Mouse (Mus musculus): ENCODE data around the gene Ilkap. TPM values are rescaled to one million over a fixed set of nuclear protein-coding genes. Genes with fewer than 3 reads are reported as not detected.
A peak's percentile ranks its signal among the peaks of the same experiment; 100 is the strongest.

The Ilkap gene
- total and polyA plus RNA-seq, 3 experiments = 131 to 145 TPM; not detected in 1

GRCm38 (mm10) chr1:91380453-91381090 is 18.0 kb downstream of the Ilkap start:
- no peaks in the 10 kb centered on the region for H3K9me3 ChIP-seq (replicated peaks; ENCODE audit: insufficient read depth, low read length)

GRCm38 (mm10) chr1:91373414-91373835 is 25.2 kb downstream of the Ilkap start:
- DNase-seq (ENCODE audit: low read depth, low spot score) = no peak
- H3K4me1 ChIP-seq (ENCODE audit: control insufficient read depth in 1 of 2, insufficient read depth in 2 of 2, low read length in 2 of 2) = 0 out of 4 replicates have a peak, but pooled peaks cover 0 to 4% of the 10 kb centered on the region in 2 experiments
- H3K27me3 ChIP-seq (ENCODE audit: control insufficient read depth in 1 of 2, insufficient read depth in 2 of 2, low read length in 2 of 2) = no peaks in the 10 kb centered on the region
- H3K9me3 ChIP-seq (replicated peaks; ENCODE audit: insufficient read depth, low read length) = no peaks in the 10 kb centered on the region
- no peak overlapping the region for H3K9ac ChIP-seq (ENCODE audit: control insufficient read depth, low read depth, low read length, poor library complexity, severe bottlenecking)
- no peaks in the 10 kb centered on the region for H3K79me2 ChIP-seq (ENCODE audit: control insufficient read depth, insufficient read depth, low read length, poor library complexity)
- H3K27ac ChIP-seq (ENCODE audit: control insufficient read depth, low read depth, low read length) = no peak overlapping the region
- peaks cover 4% of the 10 kb centered on the region in 2 experiments; a peak in 3 of 4 replicates for H3K36me3 ChIP-seq (ENCODE audit: control insufficient read depth in 1 of 2, insufficient read depth in 2 of 2, low read length in 2 of 2)
- H3K4me3 ChIP-seq (ENCODE audit: control insufficient read depth in 1 of 2, insufficient read depth in 1 of 2, low read depth in 2 of 2, low read length in 2 of 2) = no peak overlapping the region
- TF ChIP-seq BHLHE40 (IDR thresholded peaks at IDR 0.05; ENCODE audit: borderline replicate concordance, low read depth, low read length) (no peak), KAT2A (conservative IDR thresholded peaks at IDR 0.05; ENCODE audit: low read depth, low read length) (no peak), EP300 (IDR thresholded peaks at IDR 0.05; ENCODE audit: low read depth in 1 of 2, low read length in 2 of 2) (peak in 1 of 2 experiments; percentile 44; a peak in 1 of 4 replicates), GATA1 (IDR thresholded peaks at IDR 0.05; ENCODE audit: low read depth, low read length) (peak; percentile 32; the same call in 1 of the 2 replicates)

More at GRCm38 (mm10) chr1:91380453-91381090, 18.0 kb downstream of the Ilkap start:
- Histone ChIP-seq H3K4me3 (ENCODE audit: control insufficient read depth in 1 of 2, insufficient read depth in 1 of 2, low read depth in 2 of 2, low read length in 2 of 2) (no peak overlapping the region), H3K27me3 (ENCODE audit: control insufficient read depth in 1 of 2, insufficient read depth in 2 of 2, low read length in 2 of 2) (no peaks in the 10 kb centered on the region), H3K79me2 (ENCODE audit: control insufficient read depth, insufficient read depth, low read length, poor library complexity) (no peaks in the 10 kb centered on the region), H3K36me3 (ENCODE audit: control insufficient read depth in 1 of 2, insufficient read depth in 2 of 2, low read length in 2 of 2) (peaks cover 0 to 29% of the 10 kb centered on the region in 2 experiments; a peak in 2 of 4 replicates), H3K9ac (ENCODE audit: control insufficient read depth, low read depth, low read length, poor library complexity, severe bottlenecking) (no peak overlapping the region), H3K4me1 (ENCODE audit: control insufficient read depth in 1 of 2, insufficient read depth in 2 of 2, low read length in 2 of 2) (no peaks in the 10 kb centered on the region), H3K27ac (ENCODE audit: control insufficient read depth, low read depth, low read length) (no peak overlapping the region)
- DNase-seq (ENCODE audit: low read depth, low spot score) = peak; percentile 81
- TF ChIP-seq JUND (IDR thresholded peaks at IDR 0.05; ENCODE audit: low read depth, low read length) = no peak
- peak; percentile 51 for TF ChIP-seq RAD21 (IDR thresholded peaks at IDR 0.05; ENCODE audit: low read depth, low read length)
- no peak for TF ChIP-seq RCOR1 (IDR thresholded peaks at IDR 0.05; ENCODE audit: low read depth, low read length)
- TF ChIP-seq CTCF (IDR thresholded peaks at IDR 0.05 in 2 of 3, conservative IDR thresholded peaks at IDR 0.05 in 1 of 3; ENCODE audit: control insufficient read depth in 1 of 3, insufficient read depth in 1 of 3, low read depth in 2 of 3, low read length in 3 of 3, poor library complexity in 1 of 3, severe bottlenecking in 1 of 3) = peak; percentile 77 to 92 (median 77)
- no peak for TF ChIP-seq CHD1 (IDR thresholded peaks at IDR 0.05; ENCODE audit: low read depth, low read length)
- peak; percentile 65 for TF ChIP-seq SMC3 (IDR thresholded peaks at IDR 0.05; ENCODE audit: low read depth, low read length)
- TF ChIP-seq ZC3H11A (IDR thresholded peaks at IDR 0.05; ENCODE audit: low read depth, low read length) = peak; percentile 33; the same call in 1 of the 2 replicates
- TF ChIP-seq ZNF384 (IDR thresholded peaks at IDR 0.05; ENCODE audit: low read depth, low read length) = no peak

GRCm38 (mm10) chr1:91370055-91370454 is 28.6 kb downstream of the Ilkap start:
- Histone ChIP-seq H3K9ac (ENCODE audit: control insufficient read depth, low read depth, low read length, poor library complexity, severe bottlenecking) (no peak overlapping the region), H3K27ac (ENCODE audit: control insufficient read depth, low read depth, low read length) (no peak overlapping the region), H3K4me3 (ENCODE audit: control insufficient read depth in 1 of 2, insufficient read depth in 1 of 2, low read depth in 2 of 2, low read length in 2 of 2) (no peak overlapping the region), H3K27me3 (ENCODE audit: control insufficient read depth in 1 of 2, insufficient read depth in 2 of 2, low read length in 2 of 2) (no peaks in the 10 kb centered on the region), H3K36me3 (ENCODE audit: control insufficient read depth in 1 of 2, insufficient read depth in 2 of 2, low read length in 2 of 2) (peaks cover 0 to 6% of the 10 kb centered on the region in 2 experiments; a peak in 1 of 4 replicates), H3K4me1 (ENCODE audit: control insufficient read depth in 1 of 2, insufficient read depth in 2 of 2, low read length in 2 of 2) (peaks cover 0 to 13% of the 10 kb centered on the region in 2 experiments; a peak in 2 of 4 replicates), H3K79me2 (ENCODE audit: control insufficient read depth, insufficient read depth, low read length, poor library complexity) (peaks cover 4% of the 10 kb centered on the region), H3K9me3 (replicated peaks; ENCODE audit: insufficient read depth, low read length) (no peaks in the 10 kb centered on the region)
- no peak for TF ChIP-seq SIN3A (IDR thresholded peaks at IDR 0.05; ENCODE audit: low read length)
- TF ChIP-seq MAZ (IDR thresholded peaks at IDR 0.05; ENCODE audit: low read depth, low read length) = no peak
- no peak for TF ChIP-seq JUND (IDR thresholded peaks at IDR 0.05; ENCODE audit: low read depth, low read length)
- TF ChIP-seq GABPA (IDR thresholded peaks at IDR 0.05; ENCODE audit: low read depth, low read length) = no peak
- no peak for TF ChIP-seq MAFK (IDR thresholded peaks at IDR 0.05; ENCODE audit: borderline replicate concordance, low read depth, low read length)
- no peak for TF ChIP-seq MYB (IDR thresholded peaks at IDR 0.05; ENCODE audit: low read depth, low read length)
- TF ChIP-seq TAL1 (IDR thresholded peaks at IDR 0.05; ENCODE audit: low read length) = no peak
- no peak for DNase-seq (ENCODE audit: low read depth, low spot score)
